ENCODE assay signal across 9 mouse cellular contexts in the genomic region with DNA sequence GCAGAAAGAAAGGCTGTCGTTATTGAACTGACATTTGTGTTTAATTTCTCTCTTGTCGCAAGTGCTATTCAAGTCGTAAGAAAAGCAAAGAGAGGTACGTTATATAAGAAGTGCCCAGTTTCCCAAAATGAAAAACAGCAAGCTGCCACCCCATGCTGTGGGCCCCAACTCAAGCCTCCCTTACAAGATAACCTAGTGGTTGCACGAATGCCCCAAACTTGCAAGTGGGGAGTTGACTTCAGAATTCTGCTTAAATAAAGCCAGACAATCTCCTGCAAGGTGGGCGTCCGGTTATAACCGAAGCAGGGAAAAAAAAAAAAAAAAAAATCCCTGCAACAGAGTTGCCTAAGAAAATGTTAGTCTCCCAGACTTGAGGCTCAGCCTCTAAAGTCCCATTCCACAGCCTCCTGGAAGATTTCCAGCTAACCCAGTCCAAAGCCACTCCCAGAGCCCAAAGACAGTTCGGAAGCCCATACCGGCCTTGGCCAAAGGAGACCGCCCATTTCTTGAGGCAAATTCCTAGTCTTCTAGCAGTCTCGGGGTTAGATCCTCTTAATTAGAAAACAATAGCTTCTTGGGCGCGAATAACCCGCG. TPM values are rescaled to one million over a fixed set of nuclear protein-coding genes. Genes with fewer than 3 reads are reported as not detected.
A peak's percentile ranks its signal among the peaks of the same experiment; 100 is the strongest.
DNase-seq lines count a peak whose midpoint lies in the region; ATAC-seq and TF ChIP-seq lines count a peak whose summit lies in the region.
"Had no signal": no experiment of that assay in that cellular context is flagged by ENCODE, and none has a peak within 500 bp of the region (broad histone marks: within the 10 kb centered on the region; RNA-seq: fewer than 3 reads in every experiment).

No protein-coding gene starts in this region.

- peak overlapping the region; percentile 47 for H3K4me3 ChIP-seq in embryonic facial prominence, embryonic 14.5 days (ENCODE audit: low read depth, low read length)
- peak overlapping the region; percentile 41 for H3K4me3 ChIP-seq in intestine, embryonic 15.5 days (replicated peaks)
- peak overlapping the region; percentile 27 for H3K4me3 ChIP-seq in neural tube, embryonic 13.5 days
- H3K4me3 ChIP-seq in layer of hippocampus, adult 2 months = no peak overlapping the region

- WGBS in embryonic facial prominence, embryonic 14.5 days = 4% methylated on average over 16 of the region's 16 CpGs
- WGBS in intestine, embryonic 15.5 days = 11% methylated on average over 16 of the region's 16 CpGs
- 7% methylated on average over 16 of the region's 16 CpGs for WGBS in neural tube, embryonic 13.5 days

- H3K9me3 ChIP-seq in embryonic facial prominence, embryonic 14.5 days (ENCODE audit: control insufficient read depth, low read length) = no peaks in the 10 kb centered on the region
- H3K9me3 ChIP-seq in intestine, embryonic 15.5 days = no peaks in the 10 kb centered on the region
- H3K9me3 ChIP-seq in neural tube, embryonic 13.5 days = no peaks in the 10 kb centered on the region

- peaks cover 49% of the 10 kb centered on the region for H3K27me3 ChIP-seq in embryonic facial prominence, embryonic 14.5 days (replicated peaks; ENCODE audit: control insufficient read depth, insufficient read depth, low read length)
- H3K27me3 ChIP-seq in intestine, embryonic 15.5 days (replicated peaks) = peaks cover 52% of the 10 kb centered on the region
- H3K27me3 ChIP-seq in neural tube, embryonic 13.5 days = peaks cover 71% of the 10 kb centered on the region

- TF ChIP-seq CTCF in layer of hippocampus, adult 2 months (conservative IDR thresholded peaks at IDR 0.05) = no peak

- no peak for ATAC-seq in embryonic facial prominence, embryonic 14.5 days (ENCODE audit: low read depth)
- ATAC-seq in intestine, embryonic 15.5 days = no peak
- ATAC-seq in neural tube, embryonic 13.5 days (ENCODE audit: low read depth) = no peak

- no peaks in the 10 kb centered on the region for H3K36me3 ChIP-seq in embryonic facial prominence, embryonic 14.5 days (ENCODE audit: control insufficient read depth, insufficient read depth, low read length)
- no peaks in the 10 kb centered on the region for H3K36me3 ChIP-seq in intestine, embryonic 15.5 days
- H3K36me3 ChIP-seq in neural tube, embryonic 13.5 days = no peaks in the 10 kb centered on the region

- peaks cover 13% of the 10 kb centered on the region for H3K4me1 ChIP-seq in embryonic facial prominence, embryonic 14.5 days (ENCODE audit: control insufficient read depth, insufficient read depth, low read length)
- peaks cover 15% of the 10 kb centered on the region for H3K4me1 ChIP-seq in intestine, embryonic 15.5 days (replicated peaks)
- peaks cover 16% of the 10 kb centered on the region for H3K4me1 ChIP-seq in neural tube, embryonic 13.5 days (replicated peaks)

- peak overlapping the region; percentile 60 for H3K9ac ChIP-seq in embryonic facial prominence, embryonic 14.5 days (ENCODE audit: low read depth, low read length)
- peak overlapping the region; percentile 18; the same call in 1 of the 2 replicates for H3K9ac ChIP-seq in intestine, embryonic 15.5 days
- H3K9ac ChIP-seq in neural tube, embryonic 13.5 days = no peak overlapping the region

- peak; percentile 22 for DNase-seq in kidney, postnatal 10 days
- DNase-seq in kidney, adult 9 months = no peak
- peak; percentile 55 for DNase-seq in embryonic facial prominence, embryonic 14.5 days (ENCODE audit: low spot score)
- DNase-seq in cerebellum, postnatal 14 days = no peak
- DNase-seq in right cerebral cortex, postnatal 14 days = no peak
- DNase-seq in layer of hippocampus, adult 2 months (ENCODE audit: low spot score in 2 of 2) = no peak

- H3K27ac ChIP-seq in embryonic facial prominence, embryonic 14.5 days (replicated peaks; ENCODE audit: low read depth, low read length) = no peak overlapping the region; the same call in 1 of the 2 replicates
- no peak overlapping the region for H3K27ac ChIP-seq in intestine, embryonic 15.5 days
- no peak overlapping the region for H3K27ac ChIP-seq in neural tube, embryonic 13.5 days (replicated peaks)
- no peak overlapping the region for H3K27ac ChIP-seq in layer of hippocampus, adult 2 months

- H3K4me2 ChIP-seq in embryonic facial prominence, embryonic 14.5 days (ENCODE audit: low read depth, low read length) = peak overlapping the region; percentile 80
- peak overlapping the region; percentile 79 for H3K4me2 ChIP-seq in intestine, embryonic 15.5 days (replicated peaks)
- H3K4me2 ChIP-seq in neural tube, embryonic 13.5 days = peak overlapping the region; percentile 51

RNA-seq across cellular contexts. Expression of gene Sp9, which starts 8.5 kb away (rescaled TPM):
- 1.2 and 1.5 TPM in 2 replicates for polyA plus RNA-seq in embryonic facial prominence, embryonic 14.5 days (2014; fragmentation: Nextera tagmentation; extraction: Ambion mirVana)
- not detected in 2 replicates for polyA plus RNA-seq in intestine, embryonic 15.5 days (2015; fragmentation: Nextera tagmentation; extraction: Ambion mirVana)
- polyA plus RNA-seq in neural tube, embryonic 13.5 days (2015; fragmentation: Nextera tagmentation; extraction: Ambion mirVana) = 1.5 TPM in 2 replicates
- total RNA-seq in layer of hippocampus, adult 2 months (2021) = 1 to 10 TPM; 3.8 to 4.3 TPM
- total RNA-seq: neutrophil, adult 5-6 weeks had no signal

RNA-seq across cellular contexts. Expression of gene Ola1, which starts 44.5 kb away (rescaled TPM):
- 90.7 and 98.7 TPM in 2 replicates for polyA plus RNA-seq in embryonic facial prominence, embryonic 14.5 days (2014; fragmentation: Nextera tagmentation; extraction: Ambion mirVana)
- 84.7 and 98.7 TPM in 2 replicates for polyA plus RNA-seq in intestine, embryonic 15.5 days (2015; fragmentation: Nextera tagmentation; extraction: Ambion mirVana)
- 102 and 110 TPM in 2 replicates for polyA plus RNA-seq in neural tube, embryonic 13.5 days (2015; fragmentation: Nextera tagmentation; extraction: Ambion mirVana)
- total RNA-seq in layer of hippocampus, adult 2 months (2021) = 100 to 1,000 TPM; 119 to 123 TPM

RNA-seq across cellular contexts. Expression of gene Scrn3, which starts 49.1 kb away (rescaled TPM):
- polyA plus RNA-seq in embryonic facial prominence, embryonic 14.5 days (2014; fragmentation: Nextera tagmentation; extraction: Ambion mirVana) = 12.7 and 14.2 TPM in 2 replicates
- polyA plus RNA-seq in intestine, embryonic 15.5 days (2015; fragmentation: Nextera tagmentation; extraction: Ambion mirVana) = 16.4 and 16.7 TPM in 2 replicates
- 9.0 and 10.2 TPM in 2 replicates for polyA plus RNA-seq in neural tube, embryonic 13.5 days (2015; fragmentation: Nextera tagmentation; extraction: Ambion mirVana)
- total RNA-seq in layer of hippocampus, adult 2 months (2021) = 10 to 100 TPM; 19.3 to 22.3 TPM

RNA-seq across cellular contexts. Expression of gene Cir1, which starts 49.2 kb away (rescaled TPM):
- 23.8 and 25.5 TPM in 2 replicates for polyA plus RNA-seq in embryonic facial prominence, embryonic 14.5 days (2014; fragmentation: Nextera tagmentation; extraction: Ambion mirVana)
- polyA plus RNA-seq in intestine, embryonic 15.5 days (2015; fragmentation: Nextera tagmentation; extraction: Ambion mirVana) = 16.5 and 20.6 TPM in 2 replicates
- polyA plus RNA-seq in neural tube, embryonic 13.5 days (2015; fragmentation: Nextera tagmentation; extraction: Ambion mirVana) = 29.2 and 30.4 TPM in 2 replicates
- 10 to 100 TPM; 31.6 to 32.6 TPM for total RNA-seq in layer of hippocampus, adult 2 months (2021)

Comparison
In these comparisons a context has a peak if more than half of its experiments do, and no peak if none do; other contexts are left out.
1. DNase-seq: peak in kidney, postnatal 10 days (single experiment) and embryonic facial prominence, embryonic 14.5 days (single experiment); none in kidney, adult 9 months (single experiment), cerebellum, postnatal 14 days (0 of 2), right cerebral cortex, postnatal 14 days (single experiment) and layer of hippocampus, adult 2 months (0 of 2).
2. Peak in every context shown above with its lines, with median percentiles within 50 percentile points of each other: H3K4me2 ChIP-seq.